ENCODE assay signal across 8 mouse cellular contexts in genomic region chr13:100731462-100732046, GRCm38 (mm10). TPM values are rescaled to one million over a fixed set of nuclear protein-coding genes. Genes with fewer than 3 reads are reported as not detected.
DNase-seq lines count a peak whose midpoint lies in the region; ATAC-seq and TF ChIP-seq lines count a peak whose summit lies in the region.
"Not testable (repeated sequence)": the region's sequence is repeated elsewhere in the genome, so short reads cannot be mapped to it uniquely, and the experiment has no call there.

No protein-coding gene starts in this region.

- peak overlapping the region; percentile 94 for H3K27ac ChIP-seq in forebrain, embryonic 10.5 days
- H3K27ac ChIP-seq in heart, embryonic 10.5 days, result peak overlapping the region; percentile 97
- not testable (repeated sequence) for H3K27ac ChIP-seq in hindbrain, embryonic 14.5 days; liver, embryonic 14.5 days
- peak overlapping the region; percentile 93; the same call in 1 of the 2 replicates for H3K27ac ChIP-seq in kidney, embryonic 16.5 days (ENCODE audit: low read length)
- 0 out of 2 replicates have a peak overlapping the region, but pooled peaks have one; percentile 54 for H3K27ac ChIP-seq in midbrain, embryonic 12.5 days (replicated peaks)
- H3K27ac ChIP-seq in neural tube, embryonic 15.5 days (replicated peaks), result peak overlapping the region; percentile 78

- WGBS in forebrain, embryonic 10.5 days, result 90% methylated on average over 6 of the region's 6 CpGs
- 86% methylated on average over 6 of the region's 6 CpGs for WGBS in heart, embryonic 10.5 days
- 86% methylated on average over 5 of the region's 6 CpGs for WGBS in hindbrain, embryonic 14.5 days
- 94% methylated on average over 5 of the region's 6 CpGs for WGBS in kidney, embryonic 16.5 days
- 79% methylated on average over 5 of the region's 6 CpGs for WGBS in liver, embryonic 14.5 days (ENCODE audit: insufficient replicate concordance)
- 83% methylated on average over 6 of the region's 6 CpGs for WGBS in midbrain, embryonic 12.5 days
- WGBS in neural tube, embryonic 15.5 days, result 85% methylated on average over 6 of the region's 6 CpGs

- not testable (repeated sequence) for TF ChIP-seq EP300 in liver, embryonic 14.5 days (IDR thresholded peaks at IDR 0.05; ENCODE audit: low read depth)

- H3K9ac ChIP-seq in hindbrain, embryonic 14.5 days, result peak overlapping the region; percentile 76; the same call in 1 of the 2 replicates
- H3K9ac ChIP-seq in kidney, embryonic 16.5 days (replicated peaks; ENCODE audit: low read length), result peak overlapping the region; percentile 91
- not testable (repeated sequence) for H3K9ac ChIP-seq in liver, embryonic 14.5 days (replicated peaks); midbrain, embryonic 12.5 days (replicated peaks); neural tube, embryonic 15.5 days (replicated peaks)

- H3K9me3 ChIP-seq in E14TG2a.4 (ENCODE audit: low read length); forebrain, embryonic 10.5 days; heart, embryonic 10.5 days; hindbrain, embryonic 14.5 days (ENCODE audit: control insufficient read depth, low read length); kidney, embryonic 16.5 days (ENCODE audit: low read length); liver, embryonic 14.5 days (ENCODE audit: control insufficient read depth, low read length); midbrain, embryonic 12.5 days; neural tube, embryonic 15.5 days (replicated peaks): not testable (repeated sequence)

- DNase-seq in forebrain, embryonic 10.5 days (ENCODE audit: extremely low spot score, low spot score); heart, embryonic 10.5 days (ENCODE audit: low spot score); hindbrain, embryonic 14.5 days (ENCODE audit: low spot score); liver, embryonic 14.5 days (ENCODE audit: low read depth in 3 of 3, low spot score in 3 of 3): not testable (repeated sequence)

- peaks cover 40% of the 10 kb centered on the region for H3K36me3 ChIP-seq in E14TG2a.4 (ENCODE audit: insufficient read depth, low read length)
- H3K36me3 ChIP-seq in forebrain, embryonic 10.5 days (replicated peaks), result peaks cover 45% of the 10 kb centered on the region
- H3K36me3 ChIP-seq in heart, embryonic 10.5 days, result peaks cover 30% of the 10 kb centered on the region
- H3K36me3 ChIP-seq in hindbrain, embryonic 14.5 days (replicated peaks; ENCODE audit: control insufficient read depth, insufficient read depth), result peaks cover 28% of the 10 kb centered on the region
- H3K36me3 ChIP-seq in kidney, embryonic 16.5 days (ENCODE audit: insufficient read depth, low read length), result peaks cover 25% of the 10 kb centered on the region
- peaks cover 11% of the 10 kb centered on the region for H3K36me3 ChIP-seq in liver, embryonic 14.5 days (replicated peaks; ENCODE audit: control insufficient read depth, insufficient read depth, low read depth)
- peaks cover 28% of the 10 kb centered on the region for H3K36me3 ChIP-seq in midbrain, embryonic 12.5 days
- peaks cover 19% of the 10 kb centered on the region for H3K36me3 ChIP-seq in neural tube, embryonic 15.5 days

- peak overlapping the region; percentile 99; the same call in 1 of the 2 replicates for H3K4me3 ChIP-seq in E14TG2a.4 (replicated peaks; ENCODE audit: low read length)
- H3K4me3 ChIP-seq in forebrain, embryonic 10.5 days, result peak overlapping the region; percentile 92
- H3K4me3 ChIP-seq in heart, embryonic 10.5 days, result peak overlapping the region; percentile 82
- not testable (repeated sequence) for H3K4me3 ChIP-seq in hindbrain, embryonic 14.5 days (replicated peaks; ENCODE audit: low read length); liver, embryonic 14.5 days (ENCODE audit: insufficient read depth in 1 of 2, low read depth in 2 of 2, low read length in 2 of 2)
- peak overlapping the region; percentile 69; the same call in 1 of the 2 replicates for H3K4me3 ChIP-seq in kidney, embryonic 16.5 days (ENCODE audit: low read length)
- H3K4me3 ChIP-seq in midbrain, embryonic 12.5 days, result peak overlapping the region; percentile 79; the same call in 1 of the 2 replicates
- H3K4me3 ChIP-seq in neural tube, embryonic 15.5 days (replicated peaks), result peak overlapping the region; percentile 93; the same call in 1 of the 2 replicates

- peak overlapping the region; percentile 56; the same call in 1 of the 2 replicates for H3K4me2 ChIP-seq in hindbrain, embryonic 14.5 days (replicated peaks)
- peak overlapping the region; percentile 58; the same call in 1 of the 2 replicates for H3K4me2 ChIP-seq in kidney, embryonic 16.5 days (replicated peaks; ENCODE audit: low read depth, low read length)
- peak overlapping the region; percentile 57 for H3K4me2 ChIP-seq in liver, embryonic 14.5 days (ENCODE audit: low read depth)
- peak overlapping the region; percentile 79 for H3K4me2 ChIP-seq in midbrain, embryonic 12.5 days (replicated peaks)
- peak overlapping the region; percentile 84 for H3K4me2 ChIP-seq in neural tube, embryonic 15.5 days

- TF ChIP-seq CTCF in E14TG2a.4 (conservative IDR thresholded peaks at IDR 0.05; ENCODE audit: low read length), result 0 out of 2 replicates have a peak, but pooled peaks have one; percentile 11
- not testable (repeated sequence) for TF ChIP-seq CTCF in liver, embryonic 14.5 days (IDR thresholded peaks at IDR 0.05; ENCODE audit: low read depth)

- peaks cover 30% of the 10 kb centered on the region for H3K4me1 ChIP-seq in E14TG2a.4 (replicated peaks; ENCODE audit: low read depth, low read length)
- H3K4me1 ChIP-seq in forebrain, embryonic 10.5 days, result peaks cover 14% of the 10 kb centered on the region
- H3K4me1 ChIP-seq in heart, embryonic 10.5 days, result peaks cover 19% of the 10 kb centered on the region
- H3K4me1 ChIP-seq in hindbrain, embryonic 14.5 days (replicated peaks; ENCODE audit: control insufficient read depth, insufficient read depth, low read length), result peaks cover 12% of the 10 kb centered on the region
- peaks cover 10% of the 10 kb centered on the region for H3K4me1 ChIP-seq in kidney, embryonic 16.5 days (ENCODE audit: insufficient read depth, low read length)
- H3K4me1 ChIP-seq in liver, embryonic 14.5 days (replicated peaks; ENCODE audit: control insufficient read depth in 2 of 2, insufficient read depth in 2 of 2, low read length in 1 of 2), result peaks cover 8 to 10% of the 10 kb centered on the region in 2 experiments
- peaks cover 12% of the 10 kb centered on the region for H3K4me1 ChIP-seq in midbrain, embryonic 12.5 days
- H3K4me1 ChIP-seq in neural tube, embryonic 15.5 days, result peaks cover 15% of the 10 kb centered on the region

- not testable (repeated sequence) for ATAC-seq in hindbrain, embryonic 14.5 days (ENCODE audit: low FRiP score); kidney, embryonic 16.5 days (ENCODE audit: low FRiP score, low TSS enrichment); liver, embryonic 14.5 days (ENCODE audit: insufficient read depth); midbrain, embryonic 12.5 days (ENCODE audit: low FRiP score, low read depth); neural tube, embryonic 15.5 days (ENCODE audit: low FRiP score)

- not testable (repeated sequence) for H3K27me3 ChIP-seq in E14TG2a.4 (ENCODE audit: insufficient read depth, low read length); forebrain, embryonic 10.5 days (ENCODE audit: poor library complexity, severe bottlenecking); heart, embryonic 10.5 days (ENCODE audit: insufficient read depth, poor library complexity, severe bottlenecking); hindbrain, embryonic 14.5 days (ENCODE audit: control insufficient read depth, insufficient read depth, low read length); kidney, embryonic 16.5 days (ENCODE audit: insufficient read depth, low read length); liver, embryonic 14.5 days (ENCODE audit: control insufficient read depth, insufficient read depth, low read length); midbrain, embryonic 12.5 days; neural tube, embryonic 15.5 days (replicated peaks)

RNA-seq across cellular contexts. Expression of gene Cdk7, which starts 0.8 kb away (rescaled TPM):
- 99.7 and 101 TPM in 2 replicates for polyA plus RNA-seq in forebrain, embryonic 10.5 days (2016; fragmentation: Nextera tagmentation; extraction: Ambion mirVana)
- 86.2 and 106 TPM in 2 replicates for polyA plus RNA-seq in heart, embryonic 10.5 days (2016; fragmentation: Nextera tagmentation; extraction: Ambion mirVana)
- 37.6 and 42.3 TPM in 2 replicates for polyA plus RNA-seq in hindbrain, embryonic 14.5 days (2014; fragmentation: Nextera tagmentation; extraction: Ambion mirVana)
- 102 and 103 TPM in 2 replicates for polyA plus RNA-seq in kidney, embryonic 16.5 days (2015; fragmentation: Nextera tagmentation; extraction: Ambion mirVana)
- 11.7 and 16.6 TPM in 2 replicates for polyA plus RNA-seq in liver, embryonic 14.5 days (2012; rRNA removed)
- polyA plus RNA-seq in liver, embryonic 14.5 days (2014; fragmentation: Nextera tagmentation; extraction: Ambion mirVana), result 36.7 and 40.2 TPM in 2 replicates
- 63.2 and 67.5 TPM in 2 replicates for polyA plus RNA-seq in midbrain, embryonic 12.5 days (2016; fragmentation: Nextera tagmentation; extraction: Ambion mirVana)
- 40.2 and 50.5 TPM in 2 replicates for polyA plus RNA-seq in neural tube, embryonic 15.5 days (2015; fragmentation: Nextera tagmentation; extraction: Ambion mirVana)

RNA-seq across cellular contexts. Expression of gene Mrps36, which starts 12.9 kb away (rescaled TPM):
- 139 and 152 TPM in 2 replicates for polyA plus RNA-seq in forebrain, embryonic 10.5 days (2016; fragmentation: Nextera tagmentation; extraction: Ambion mirVana)
- polyA plus RNA-seq in heart, embryonic 10.5 days (2016; fragmentation: Nextera tagmentation; extraction: Ambion mirVana), result 202 and 238 TPM in 2 replicates
- polyA plus RNA-seq in hindbrain, embryonic 14.5 days (2014; fragmentation: Nextera tagmentation; extraction: Ambion mirVana), result 154 and 169 TPM in 2 replicates
- polyA plus RNA-seq in kidney, embryonic 16.5 days (2015; fragmentation: Nextera tagmentation; extraction: Ambion mirVana), result 171 and 174 TPM in 2 replicates
- 33.5 and 56.1 TPM in 2 replicates for polyA plus RNA-seq in liver, embryonic 14.5 days (2012; rRNA removed)
- polyA plus RNA-seq in liver, embryonic 14.5 days (2014; fragmentation: Nextera tagmentation; extraction: Ambion mirVana), result 135 and 150 TPM in 2 replicates
- polyA plus RNA-seq in midbrain, embryonic 12.5 days (2016; fragmentation: Nextera tagmentation; extraction: Ambion mirVana), result 125 and 135 TPM in 2 replicates
- 164 and 168 TPM in 2 replicates for polyA plus RNA-seq in neural tube, embryonic 15.5 days (2015; fragmentation: Nextera tagmentation; extraction: Ambion mirVana)

RNA-seq across cellular contexts. Expression of gene Cenph, which starts 44.1 kb away (rescaled TPM):
- polyA plus RNA-seq in forebrain, embryonic 10.5 days (2016; fragmentation: Nextera tagmentation; extraction: Ambion mirVana), result 73.4 and 74.5 TPM in 2 replicates
- polyA plus RNA-seq in heart, embryonic 10.5 days (2016; fragmentation: Nextera tagmentation; extraction: Ambion mirVana), result 28.9 and 38.1 TPM in 2 replicates
- 6.7 and 6.9 TPM in 2 replicates for polyA plus RNA-seq in hindbrain, embryonic 14.5 days (2014; fragmentation: Nextera tagmentation; extraction: Ambion mirVana)
- polyA plus RNA-seq in kidney, embryonic 16.5 days (2015; fragmentation: Nextera tagmentation; extraction: Ambion mirVana), result 35.6 and 39.8 TPM in 2 replicates
- 13.9 and 26.6 TPM in 2 replicates for polyA plus RNA-seq in liver, embryonic 14.5 days (2012; rRNA removed)
- polyA plus RNA-seq in liver, embryonic 14.5 days (2014; fragmentation: Nextera tagmentation; extraction: Ambion mirVana), result 40.2 and 40.3 TPM in 2 replicates
- 34.0 and 35.0 TPM in 2 replicates for polyA plus RNA-seq in midbrain, embryonic 12.5 days (2016; fragmentation: Nextera tagmentation; extraction: Ambion mirVana)
- 5.9 and 11.2 TPM in 2 replicates for polyA plus RNA-seq in neural tube, embryonic 15.5 days (2015; fragmentation: Nextera tagmentation; extraction: Ambion mirVana)

RNA-seq across cellular contexts. Expression of gene Ccnb1, which starts 54.8 kb away (rescaled TPM):
- 495 and 524 TPM in 2 replicates for polyA plus RNA-seq in forebrain, embryonic 10.5 days (2016; fragmentation: Nextera tagmentation; extraction: Ambion mirVana)
- 295 and 306 TPM in 2 replicates for polyA plus RNA-seq in heart, embryonic 10.5 days (2016; fragmentation: Nextera tagmentation; extraction: Ambion mirVana)
- polyA plus RNA-seq in hindbrain, embryonic 14.5 days (2014; fragmentation: Nextera tagmentation; extraction: Ambion mirVana), result 40.7 and 51.4 TPM in 2 replicates
- polyA plus RNA-seq in kidney, embryonic 16.5 days (2015; fragmentation: Nextera tagmentation; extraction: Ambion mirVana), result 269 and 273 TPM in 2 replicates
- polyA plus RNA-seq in liver, embryonic 14.5 days (2012; rRNA removed), result 100 and 123 TPM in 2 replicates
- polyA plus RNA-seq in liver, embryonic 14.5 days (2014; fragmentation: Nextera tagmentation; extraction: Ambion mirVana), result 255 and 287 TPM in 2 replicates
- 278 and 279 TPM in 2 replicates for polyA plus RNA-seq in midbrain, embryonic 12.5 days (2016; fragmentation: Nextera tagmentation; extraction: Ambion mirVana)
- polyA plus RNA-seq in neural tube, embryonic 15.5 days (2015; fragmentation: Nextera tagmentation; extraction: Ambion mirVana), result 28.1 and 74.7 TPM in 2 replicates
